Mouse (Mus musculus) bone marrow macrophage, adult 2 months (primary cell): ENCODE data around the gene 2810408A11Rik.

Experiments
- CTCF ChIP-seq: IDR thresholded peaks from 2 replicates; pipeline ENCODE4 v1.5.1; 2012; ENCODE audit warnings: low read depth, mild to moderate bottlenecking, low read length, moderate library complexity
- POLR2A ChIP-seq: IDR thresholded peaks from 2 replicates; pipeline ENCODE4 v1.6.1; 2012; ENCODE audit warnings: mild to moderate bottlenecking, low read depth, low read length, borderline replicate concordance

GRCm38 (mm10) chr11:69927501-69927900 lies 26.7 kb upstream of the 2810408A11Rik start:
- no peak for TF ChIP-seq CTCF
- TF ChIP-seq POLR2A: no peak
